Mouse (Mus musculus) olfactory bulb, adult 2 months (tissue): Measurements from ENCODE around the gene Chga. TPM values are rescaled to one million over a fixed set of nuclear protein-coding genes. Genes with fewer than 3 reads are reported as not detected.

Experiments
- H3K27ac ChIP-seq: fragments of 200-500 bp; 2 replicates; pipeline ENCODE4 v1.5.1; 2012; ENCODE audit warnings: low read depth, low read length; ENCODE audit not compliant: insufficient read depth
- H3K4me1 ChIP-seq: fragments of 200-500 bp; 2 replicates; pipeline ENCODE4 v1.6.1; 2012; ENCODE audit warnings: low read length; ENCODE audit not compliant: control insufficient read depth, insufficient read depth
- H3K4me3 ChIP-seq: fragments of 200-500 bp; 2 replicates; pipeline ENCODE4 v1.5.1; 2012; ENCODE audit warnings: mild to moderate bottlenecking, low read depth, low read length, moderate library complexity; ENCODE audit not compliant: insufficient read depth
- CTCF ChIP-seq: fragments of 200-500 bp; IDR thresholded peaks from 2 replicates; pipeline ENCODE4 v1.5.1; 2012; ENCODE audit warnings: low read depth, mild to moderate bottlenecking, low read length, moderate library complexity; ENCODE audit not compliant: insufficient read depth
- POLR2A ChIP-seq: fragments of 200-500 bp; IDR thresholded peaks from 2 replicates; pipeline ENCODE4 v1.6.1; 2012; ENCODE audit warnings: mild to moderate bottlenecking, low read depth, low read length, moderate library complexity; ENCODE audit not compliant: insufficient read depth
- WGBS: fragments of 180-500 bp; shearing (Covaris S2); methylation state at CpG from one replicate; pipeline ENCODE4 v1.1.7; 2018; 5-methylcytosine and 5-hydroxymethylcytosine counted together
- polyA plus RNA-seq: library from polyadenylated mRNA; stranded (reverse); fragments of >200 nt; gene quantifications from 2 replicates; pipeline ENCODE4 v1.2.4, GENCODE M21; 2012; ENCODE audit warnings: low replicate concordance; ENCODE audit not compliant: missing spikeins, insufficient read depth, insufficient read length

The Chga gene
- polyA plus RNA-seq, 1 experiment, result not detected

DNA sequence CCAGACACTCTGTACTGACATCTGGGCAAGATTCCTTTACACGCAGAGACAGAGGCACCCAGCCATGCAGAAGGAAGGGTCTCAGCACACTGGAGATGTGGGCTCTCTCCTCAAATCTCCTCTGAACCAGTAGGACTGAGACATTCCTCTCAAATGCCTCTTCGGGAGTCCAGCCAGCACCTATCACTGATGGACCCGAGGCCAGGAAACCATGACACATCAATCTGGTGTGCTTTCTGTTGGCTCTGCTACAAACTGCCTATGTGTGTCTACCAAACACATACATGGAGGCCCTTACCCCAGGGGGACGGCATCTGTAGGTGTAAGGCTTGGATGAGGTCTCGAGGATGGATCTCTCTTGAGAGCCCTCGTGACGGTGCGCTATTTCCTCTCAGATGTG lies 32.3 kb downstream of the Chga start:
- TF ChIP-seq POLR2A, result no peak
- Histone ChIP-seq H3K4me1 (peaks cover 24% of the 10 kb centered on the region), H3K27ac (no peak overlapping the region), H3K4me3 (no peak overlapping the region)
- WGBS, result 87% methylated on average over 8 of the region's 8 CpGs

DNA sequence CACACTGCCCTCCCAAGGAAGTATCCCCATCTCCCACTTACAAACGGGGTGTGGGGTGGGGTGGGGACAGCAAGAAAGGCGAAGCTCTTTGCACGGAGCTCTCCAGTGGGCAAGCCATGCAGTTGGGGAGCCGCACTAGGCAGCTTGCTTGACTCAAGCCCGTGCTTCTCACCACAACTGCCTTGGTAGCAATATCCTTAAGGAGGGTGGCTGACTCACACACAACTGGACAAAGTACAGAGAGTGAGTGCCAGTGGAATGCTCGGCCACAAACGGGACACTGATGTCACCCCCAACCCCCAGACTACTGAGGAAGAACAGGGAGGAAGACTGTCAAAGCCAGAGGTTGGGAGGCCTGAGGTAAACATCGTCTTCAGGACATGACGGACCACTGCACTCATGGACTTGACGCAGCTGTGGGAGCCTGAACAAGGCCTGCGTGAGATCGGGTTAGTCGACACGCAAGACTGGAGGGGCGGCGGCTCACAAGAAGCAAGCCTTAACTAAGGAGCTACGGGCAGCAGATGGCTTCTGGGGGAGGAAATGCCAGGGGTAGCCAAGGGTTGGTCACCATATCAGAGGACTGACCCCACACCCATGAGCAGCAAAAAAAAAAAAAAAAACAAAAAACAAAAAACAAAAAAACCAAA lies 36.1 kb downstream of the Chga start:
- H3K4me3 ChIP-seq, result no peak overlapping the region
- 92% methylated on average over 17 of the region's 17 CpGs for WGBS
- TF ChIP-seq CTCF (no peak), POLR2A (no peak)

DNA sequence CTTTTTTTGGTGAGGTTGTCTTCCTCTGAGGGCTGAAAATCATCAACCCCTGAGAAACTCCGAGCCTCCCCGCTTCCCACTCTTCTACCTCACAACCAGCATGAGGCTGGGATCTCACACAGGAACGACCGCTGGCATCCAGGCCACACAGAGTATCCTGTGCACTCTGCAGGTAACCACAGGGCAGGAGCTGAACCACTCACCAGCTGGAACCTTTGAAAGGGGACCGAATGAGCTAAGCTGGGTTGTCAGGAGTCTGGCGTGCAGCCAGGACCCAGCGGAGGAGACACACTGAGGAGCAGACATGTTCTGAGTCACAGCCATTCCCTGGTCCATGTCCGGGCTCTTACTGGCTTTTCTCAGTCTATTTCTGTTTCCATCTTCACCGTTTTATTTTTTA lies 38.9 kb downstream of the Chga start:
- no peak overlapping the region for H3K4me3 ChIP-seq
- peaks cover 36% of the 10 kb centered on the region for H3K4me1 ChIP-seq
- peak overlapping the region; percentile 72 for H3K27ac ChIP-seq
- TF ChIP-seq CTCF (no peak), POLR2A (no peak)
- 19% methylated on average over 9 of the region's 9 CpGs for WGBS

More for the DNA sequence above, 36.1 kb downstream of the Chga start:
- H3K27ac ChIP-seq, result no peak overlapping the region
- H3K4me1 ChIP-seq, result peaks cover 43% of the 10 kb centered on the region

DNA sequence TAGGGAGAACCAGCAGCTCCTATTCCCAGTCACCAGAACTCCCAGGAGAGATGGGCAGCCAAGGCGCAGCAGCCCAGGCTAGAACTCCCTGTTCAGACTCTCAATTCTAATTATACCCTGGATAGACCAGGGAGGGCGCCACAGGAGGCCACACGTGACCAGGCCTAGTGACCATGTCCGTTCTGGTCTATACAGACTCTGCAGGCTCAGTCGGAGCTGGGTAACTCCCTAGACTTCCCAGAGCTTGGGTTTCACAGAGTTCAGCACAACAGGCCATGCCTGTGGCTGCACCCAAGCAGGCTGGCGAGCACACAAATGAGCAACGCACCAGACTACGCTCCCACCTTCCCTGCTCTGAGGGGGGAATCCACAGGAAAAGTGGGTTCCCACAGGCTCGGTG lies 39.9 kb downstream of the Chga start:
- Histone ChIP-seq H3K4me1 (peaks cover 38% of the 10 kb centered on the region), H3K4me3 (no peak overlapping the region), H3K27ac (peak overlapping the region; percentile 72)
- WGBS, result 66% methylated on average over 9 of the region's 9 CpGs
- TF ChIP-seq CTCF (no peak), POLR2A (no peak)

DNA sequence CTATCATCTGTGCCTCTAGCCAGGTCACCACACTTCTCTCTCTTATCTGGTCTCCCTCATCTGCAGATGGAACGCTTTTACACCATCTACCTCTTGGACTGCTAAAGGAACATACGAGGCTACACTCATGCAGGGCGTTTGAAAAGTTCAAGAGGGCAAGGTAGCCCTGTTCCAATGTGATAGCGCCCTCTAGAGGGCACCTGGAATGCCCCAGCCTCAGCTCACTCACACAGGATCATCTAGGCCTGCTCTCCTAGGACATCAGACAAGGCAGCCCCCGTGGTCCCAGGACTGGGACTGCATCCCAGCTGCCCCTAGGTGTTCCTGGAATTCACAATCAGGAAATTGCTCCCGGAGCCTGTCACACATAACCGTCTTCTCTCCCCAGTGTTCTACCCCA lies 41.6 kb downstream of the Chga start:
- H3K27ac ChIP-seq, result no peak overlapping the region
- WGBS, result 80% methylated on average over 7 of the region's 7 CpGs
- peaks cover 55% of the 10 kb centered on the region for H3K4me1 ChIP-seq
- no peak overlapping the region for H3K4me3 ChIP-seq
- TF ChIP-seq CTCF, result peak; percentile 56; the same call in 1 of the 2 replicates
- TF ChIP-seq POLR2A, result no peak

DNA sequence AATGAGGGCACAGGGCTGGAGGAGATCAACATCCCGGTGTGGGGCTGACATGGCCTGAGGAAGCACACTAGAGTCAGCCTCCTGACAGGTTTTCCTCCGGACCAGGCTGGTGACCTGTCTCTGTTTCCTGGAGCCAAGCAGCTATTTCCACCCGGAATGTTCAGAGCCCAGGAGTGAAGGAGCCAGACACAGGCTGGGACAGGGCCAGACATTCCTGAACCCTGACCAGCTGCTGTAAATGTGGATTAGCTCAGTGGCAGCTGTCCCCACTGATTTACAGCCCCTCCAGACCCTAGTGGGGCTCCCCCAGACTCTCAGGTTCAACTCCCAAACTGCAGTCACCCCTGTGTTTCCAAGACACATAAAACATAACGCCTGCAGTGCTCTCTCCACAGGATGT lies 42.7 kb downstream of the Chga start:
- WGBS, result 74% methylated on average over 4 of the region's 4 CpGs
- no peak overlapping the region for H3K27ac ChIP-seq
- peaks cover 66% of the 10 kb centered on the region for H3K4me1 ChIP-seq
- no peak overlapping the region for H3K4me3 ChIP-seq
- no peak for TF ChIP-seq CTCF
- TF ChIP-seq POLR2A, result no peak

DNA sequence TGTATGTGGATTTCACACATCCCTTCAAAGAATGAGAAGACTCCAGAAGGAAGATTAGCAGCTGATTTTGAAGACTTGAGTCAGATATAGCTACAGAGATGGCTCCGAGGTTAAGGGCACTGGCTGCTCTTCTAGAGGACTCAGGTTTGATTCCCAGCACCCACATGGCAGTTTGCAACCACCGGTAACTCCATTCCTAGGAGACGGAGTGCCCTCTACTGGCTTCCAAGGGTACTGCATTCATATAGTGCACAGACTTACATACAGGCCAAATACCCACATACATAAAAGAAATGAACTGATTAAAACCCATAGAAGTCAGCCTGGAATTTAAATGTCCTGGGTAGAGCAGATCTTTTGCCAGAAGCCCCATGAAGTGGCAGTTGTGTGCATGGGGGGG lies 43.8 kb downstream of the Chga start:
- H3K4me3 ChIP-seq, result no peak overlapping the region
- 100% methylated on average over 3 of the region's 3 CpGs for WGBS

DNA sequence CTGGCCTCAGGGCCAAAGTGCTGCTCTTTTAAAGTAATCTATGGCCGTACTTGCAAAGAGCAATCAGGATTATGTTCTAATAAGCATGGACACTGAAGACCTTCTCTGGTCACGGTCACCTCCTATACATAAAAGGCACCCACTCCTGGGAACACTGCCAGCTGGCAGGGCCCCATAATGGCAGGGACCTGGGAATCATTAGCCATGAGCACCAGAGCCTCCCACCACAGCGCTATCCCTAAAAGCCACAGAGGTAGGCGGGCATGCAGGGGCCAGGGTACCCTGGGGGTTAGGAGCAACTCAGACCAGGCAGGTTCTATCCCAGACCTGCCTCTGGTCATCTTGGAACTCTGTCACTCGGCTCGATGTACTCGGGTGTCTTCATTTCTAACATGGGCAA lies 45.0 kb downstream of the Chga start:
- 84% methylated on average over 7 of the region's 7 CpGs for WGBS
- H3K27ac ChIP-seq, result no peak overlapping the region
- H3K4me3 ChIP-seq, result no peak overlapping the region
- no peak for TF ChIP-seq CTCF
- TF ChIP-seq POLR2A, result no peak
- H3K4me1 ChIP-seq, result peaks cover 61% of the 10 kb centered on the region

More for the DNA sequence above, 43.8 kb downstream of the Chga start:
- TF ChIP-seq POLR2A (no peak), CTCF (no peak)
- peaks cover 65% of the 10 kb centered on the region for H3K4me1 ChIP-seq
- H3K27ac ChIP-seq, result no peak overlapping the region

DNA sequence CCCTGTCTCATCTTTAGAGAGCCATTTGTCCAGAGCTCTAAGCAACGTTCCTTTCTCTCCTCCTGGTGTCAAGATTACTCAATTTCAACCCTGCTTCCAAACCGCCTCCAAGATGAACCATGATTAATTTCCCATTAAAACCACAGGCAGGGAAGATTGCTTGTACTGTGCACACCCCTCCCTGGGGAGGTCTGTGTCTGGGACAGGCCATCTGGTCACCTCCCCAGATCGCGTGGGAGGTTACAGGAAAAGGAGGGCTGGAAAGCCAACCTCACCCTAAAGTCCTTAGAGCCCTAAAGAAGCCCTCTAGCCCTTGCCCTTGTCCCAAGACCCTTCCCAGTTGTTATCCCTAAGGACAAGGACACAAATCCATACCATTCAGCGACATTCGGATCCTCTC lies 45.6 kb downstream of the Chga start:
- 79% methylated on average over 6 of the region's 6 CpGs for WGBS
- TF ChIP-seq POLR2A (no peak), CTCF (no peak)
- Histone ChIP-seq H3K4me1 (peaks cover 57% of the 10 kb centered on the region), H3K4me3 (no peak overlapping the region), H3K27ac (0 out of 2 replicates have a peak overlapping the region, but pooled peaks have one; percentile 1)
